Mouse (Mus musculus) liver, embryonic 13.5 days (tissue): Measurements from ENCODE around the gene Scg5. TPM values are rescaled to one million over a fixed set of nuclear protein-coding genes. Genes with fewer than 3 reads are reported as not detected.

Source experiments
- polyA plus RNA-seq: library from polyadenylated mRNA; unstranded; fragments of >200 nt; fragmentation: Nextera tagmentation; extraction: Ambion mirVana; gene quantifications from 2 replicates; pipeline ENCODE4 v1.2.1, GENCODE M21; 2015

Scg5 gene
- polyA plus RNA-seq, 1 experiment from 2014 or later, result 0.21 TPM

Other genes starting within 250 kb of the Scg5 start
- 0.13 TPM in 1 of 2 replicates, not detected in the other for gene Grem1, start 70.5 kb downstream of the Scg5 start, polyA plus RNA-seq
- 17.4 and 22.9 TPM in 2 replicates for gene Arhgap11a, start 19.5 kb upstream of the Scg5 start, polyA plus RNA-seq
- not detected in 2 replicates for gene Gjd2, start 184.5 kb upstream of the Scg5 start, polyA plus RNA-seq
- gene Actc1, start 224.4 kb upstream of the Scg5 start, polyA plus RNA-seq, result 25.5 and 60.0 TPM in 2 replicates